Comparison of ENCODE assay signal across 30 mouse cellular contexts in genomic region chr1:112192604-112193003, GRCm38 (mm10).
"Had no signal": no experiment of that assay in that cellular context is flagged by ENCODE, and none has a peak within 500 bp of the region (broad histone marks: within the 10 kb centered on the region; RNA-seq: fewer than 3 reads in every experiment).

No protein-coding gene starts in this region.

- H3K27ac ChIP-seq: left cerebral cortex, adult 2 months; limb, embryonic 10.5 days; limb, embryonic 12.5 days; limb, embryonic 13.5 days; limb, embryonic 15.5 days; liver, embryonic 12.5 days; liver, embryonic 13.5 days; liver, embryonic 14.5 days; liver, embryonic 15.5 days; lung, embryonic 15.5 days; macrophage; midbrain, embryonic 10.5 days; midbrain, embryonic 12.5 days; midbrain, embryonic 13.5 days; midbrain, embryonic 15.5 days had no signal

- ATAC-seq: liver, embryonic 12.5 days; liver, postnatal 0 days; lung, postnatal 0 days; midbrain, embryonic 13.5 days; midbrain, embryonic 15.5 days; midbrain, embryonic 16.5 days had no signal

- H3K4me1 ChIP-seq: limb, embryonic 10.5 days; limb, embryonic 12.5 days; limb, embryonic 13.5 days; limb, embryonic 15.5 days; liver, embryonic 12.5 days; liver, embryonic 13.5 days; liver, embryonic 15.5 days; lung, embryonic 15.5 days; megakaryocyte, embryonic 14.5 days; midbrain, embryonic 10.5 days; midbrain, embryonic 12.5 days; midbrain, embryonic 13.5 days; midbrain, embryonic 15.5 days had no signal

- H3K36me3 ChIP-seq: limb, embryonic 10.5 days; limb, embryonic 12.5 days; limb, embryonic 13.5 days; limb, embryonic 15.5 days; liver, embryonic 12.5 days; liver, embryonic 13.5 days; liver, embryonic 15.5 days; lung, embryonic 15.5 days; midbrain, embryonic 10.5 days; midbrain, embryonic 12.5 days; midbrain, embryonic 13.5 days; midbrain, embryonic 15.5 days had no signal

- H3K27me3 ChIP-seq: limb, embryonic 12.5 days; limb, embryonic 13.5 days; limb, embryonic 15.5 days; liver, embryonic 12.5 days; liver, embryonic 13.5 days; liver, embryonic 15.5 days; lung, embryonic 15.5 days; megakaryocyte, embryonic 14.5 days; midbrain, embryonic 12.5 days; midbrain, embryonic 13.5 days; midbrain, embryonic 15.5 days had no signal

- H3K4me3 ChIP-seq: left cerebral cortex, adult 2 months; limb, embryonic 10.5 days; limb, embryonic 12.5 days; limb, embryonic 13.5 days; limb, embryonic 15.5 days; liver, embryonic 12.5 days; liver, embryonic 13.5 days; liver, embryonic 15.5 days; lung, embryonic 15.5 days; megakaryocyte, embryonic 14.5 days; midbrain, embryonic 10.5 days; midbrain, embryonic 12.5 days; midbrain, embryonic 13.5 days; midbrain, embryonic 15.5 days; myocyte had no signal

- DNase-seq: left cerebral cortex, postnatal 4 days; liver; liver, embryonic 13.5 days; liver, postnatal 0 days; lung, adult 18-20 months; lung, adult 2 months; lung, embryonic 14.5 days; lung, postnatal 10 days; lung, postnatal 14 days; lung, postnatal 36 days; lung, postnatal 4 days; midbrain, embryonic 14.5 days had no signal
